8 mouse cellular contexts compared by ENCODE assay signal in genomic region chr7:140953800-140954732, GRCm38 (mm10). TPM values are rescaled to one million over a fixed set of nuclear protein-coding genes. Genes with fewer than 3 reads are reported as not detected.
DNase-seq lines count a peak whose midpoint lies in the region; ATAC-seq and TF ChIP-seq lines count a peak whose summit lies in the region.

No protein-coding gene starts in this region.

- H3K4me3 ChIP-seq in lung, embryonic 14.5 days (ENCODE audit: low read depth, low read length), result peak overlapping the region; percentile 60
- peak overlapping the region; percentile 58 for H3K4me3 ChIP-seq in heart, embryonic 15.5 days
- H3K4me3 ChIP-seq in lung, embryonic 15.5 days, result peak overlapping the region; percentile 62
- H3K4me3 ChIP-seq in stomach, postnatal 0 days (ENCODE audit: low read depth, low read length), result peak overlapping the region; percentile 54
- H3K4me3 ChIP-seq in cerebellum, adult 2 months (replicated peaks; ENCODE audit: insufficient read depth, low read depth, low read length), result no peak overlapping the region

- H3K36me3 ChIP-seq in lung, embryonic 14.5 days (ENCODE audit: insufficient read depth), result peaks cover 13% of the 10 kb centered on the region
- H3K36me3 ChIP-seq in heart, embryonic 15.5 days, result no peaks in the 10 kb centered on the region; the same call in 1 of the 2 replicates
- peaks cover 13% of the 10 kb centered on the region for H3K36me3 ChIP-seq in lung, embryonic 15.5 days
- H3K36me3 ChIP-seq in stomach, postnatal 0 days (ENCODE audit: control insufficient read depth, insufficient read depth, low read length), result peaks cover 11% of the 10 kb centered on the region

- DNase-seq in lung, embryonic 14.5 days, result no peak
- DNase-seq in lung, postnatal 14 days, result no peak
- DNase-seq in stomach, postnatal 0 days (ENCODE audit: low spot score), result no peak
- DNase-seq in gastrocnemius, adult 8-10 months (ENCODE audit: low spot score in 2 of 2), result no peak
- no peak for DNase-seq in frontal cortex, postnatal 14 days (ENCODE audit: low spot score in 2 of 2)
- no peak for DNase-seq in cerebellum, adult 2 months

- no peaks in the 10 kb centered on the region for H3K9me3 ChIP-seq in lung, embryonic 14.5 days (ENCODE audit: low read depth, low read length)
- H3K9me3 ChIP-seq in heart, embryonic 15.5 days (replicated peaks), result no peaks in the 10 kb centered on the region
- no peaks in the 10 kb centered on the region for H3K9me3 ChIP-seq in lung, embryonic 15.5 days
- no peaks in the 10 kb centered on the region for H3K9me3 ChIP-seq in stomach, postnatal 0 days (ENCODE audit: control insufficient read depth, low read length)

- no peaks in the 10 kb centered on the region for H3K27me3 ChIP-seq in lung, embryonic 14.5 days (ENCODE audit: insufficient read depth, low read length)
- H3K27me3 ChIP-seq in heart, embryonic 15.5 days, result peaks cover 7% of the 10 kb centered on the region
- H3K27me3 ChIP-seq in lung, embryonic 15.5 days, result no peaks in the 10 kb centered on the region
- no peaks in the 10 kb centered on the region for H3K27me3 ChIP-seq in stomach, postnatal 0 days (ENCODE audit: control insufficient read depth, insufficient read depth, low read length)
- no peaks in the 10 kb centered on the region for H3K27me3 ChIP-seq in cerebellum, adult 2 months (ENCODE audit: control insufficient read depth, insufficient read depth, low read length)

- TF ChIP-seq CTCF in lung, embryonic 14.5 days (IDR thresholded peaks at IDR 0.05; ENCODE audit: low read depth), result no peak
- TF ChIP-seq CTCF in stomach, postnatal 0 days (IDR thresholded peaks at IDR 0.05; ENCODE audit: low read depth), result no peak
- no peak for TF ChIP-seq CTCF in cerebellum, adult 2 months (IDR thresholded peaks at IDR 0.05; ENCODE audit: borderline replicate concordance, insufficient read depth, low read depth, low read length)

- TF ChIP-seq POLR2A in cerebellum, adult 2 months (IDR thresholded peaks at IDR 0.05; ENCODE audit: borderline replicate concordance, insufficient read depth, low read length), result no peak

- peak overlapping the region; percentile 90 for H3K4me2 ChIP-seq in lung, embryonic 14.5 days
- H3K4me2 ChIP-seq in heart, embryonic 15.5 days, result peak overlapping the region; percentile 66
- peak overlapping the region; percentile 81 for H3K4me2 ChIP-seq in lung, embryonic 15.5 days
- peak overlapping the region; percentile 61 for H3K4me2 ChIP-seq in stomach, postnatal 0 days (replicated peaks; ENCODE audit: low read depth)

- H3K27ac ChIP-seq in lung, embryonic 14.5 days (ENCODE audit: low read depth), result peak overlapping the region; percentile 44; the same call in 1 of the 2 replicates
- H3K27ac ChIP-seq in heart, embryonic 15.5 days, result peak overlapping the region; percentile 90; the same call in 1 of the 2 replicates
- H3K27ac ChIP-seq in lung, embryonic 15.5 days, result peak overlapping the region; percentile 37; the same call in 1 of the 2 replicates
- H3K27ac ChIP-seq in stomach, postnatal 0 days (replicated peaks), result peak overlapping the region; percentile 49
- no peak overlapping the region for H3K27ac ChIP-seq in cerebellum, adult 2 months (ENCODE audit: insufficient read depth, low read length)

- WGBS in lung, embryonic 14.5 days, result 40% methylated on average over 15 of the region's 15 CpGs
- 51% methylated on average over 15 of the region's 15 CpGs for WGBS in heart, embryonic 15.5 days
- 38% methylated on average over 15 of the region's 15 CpGs for WGBS in lung, embryonic 15.5 days
- 31% methylated on average over 15 of the region's 15 CpGs for WGBS in stomach, postnatal 0 days
- 65% methylated on average over 15 of the region's 15 CpGs for WGBS in cerebellum, adult 2 months

- no peak for ATAC-seq in lung, embryonic 14.5 days (ENCODE audit: insufficient read depth)
- no peak for ATAC-seq in heart, embryonic 15.5 days (replicated peaks; ENCODE audit: insufficient number of reproducible peaks, insufficient read depth, low FRiP score, low read depth)
- no peak for ATAC-seq in lung, embryonic 15.5 days (ENCODE audit: borderline replicate concordance, extremely low read depth, low FRiP score, low TSS enrichment)
- no peak for ATAC-seq in stomach, postnatal 0 days (ENCODE audit: low FRiP score, low TSS enrichment)

- peak overlapping the region; percentile 67 for H3K9ac ChIP-seq in lung, embryonic 14.5 days
- peak overlapping the region; percentile 57 for H3K9ac ChIP-seq in heart, embryonic 15.5 days
- H3K9ac ChIP-seq in lung, embryonic 15.5 days, result peak overlapping the region; percentile 72
- H3K9ac ChIP-seq in stomach, postnatal 0 days (ENCODE audit: low read length), result peak overlapping the region; percentile 63

- no peak for TF ChIP-seq EP300 in stomach, postnatal 0 days (optimal IDR thresholded peaks at IDR 0.05)

- H3K4me1 ChIP-seq in lung, embryonic 14.5 days (ENCODE audit: insufficient read depth), result peaks cover 20% of the 10 kb centered on the region
- H3K4me1 ChIP-seq in heart, embryonic 15.5 days (replicated peaks), result peaks cover 59% of the 10 kb centered on the region
- peaks cover 53% of the 10 kb centered on the region for H3K4me1 ChIP-seq in lung, embryonic 15.5 days
- peaks cover 4% of the 10 kb centered on the region; the same call in 1 of the 2 replicates for H3K4me1 ChIP-seq in stomach, postnatal 0 days (replicated peaks; ENCODE audit: control insufficient read depth, insufficient read depth)
- no peaks in the 10 kb centered on the region for H3K4me1 ChIP-seq in cerebellum, adult 2 months (ENCODE audit: control insufficient read depth, insufficient read depth, low read length)

RNA-seq across cellular contexts. Expression of gene Gm45717, which starts 1.7 kb away (rescaled TPM):
- not detected in 2 replicates for polyA plus RNA-seq in lung, embryonic 14.5 days (2014; fragmentation: Nextera tagmentation; extraction: Ambion mirVana)
- polyA plus RNA-seq in heart, embryonic 15.5 days (2015; fragmentation: Nextera tagmentation; extraction: Ambion mirVana), result not detected in 2 replicates
- not detected in 2 replicates for polyA plus RNA-seq in lung, embryonic 15.5 days (2015; fragmentation: Nextera tagmentation; extraction: Ambion mirVana)
- polyA plus RNA-seq in stomach, postnatal 0 days (2015; fragmentation: Nextera tagmentation; extraction: Ambion mirVana), result 0.32 and 0.71 TPM in 2 replicates
- total RNA-seq in gastrocnemius, adult 8-10 months (2022), result not detected
- polyA plus RNA-seq in cerebellum, adult 2 months (2012; rRNA removed), result not detected in 2 replicates

RNA-seq across cellular contexts. Expression of gene Ifitm2, which starts 1.7 kb away (rescaled TPM):
- 1,035 and 1,087 TPM in 2 replicates for polyA plus RNA-seq in lung, embryonic 14.5 days (2014; fragmentation: Nextera tagmentation; extraction: Ambion mirVana)
- 459 and 624 TPM in 2 replicates for polyA plus RNA-seq in heart, embryonic 15.5 days (2015; fragmentation: Nextera tagmentation; extraction: Ambion mirVana)
- polyA plus RNA-seq in lung, embryonic 15.5 days (2015; fragmentation: Nextera tagmentation; extraction: Ambion mirVana), result 925 and 963 TPM in 2 replicates
- 932 and 1,048 TPM in 2 replicates for polyA plus RNA-seq in stomach, postnatal 0 days (2015; fragmentation: Nextera tagmentation; extraction: Ambion mirVana)
- total RNA-seq in gastrocnemius, adult 8-10 months (2022), result 10 to 100 TPM; 25.1 to 51.9 (median 30.1) TPM
- polyA plus RNA-seq in cerebellum, adult 2 months (2012; rRNA removed), result 31.7 and 35.3 TPM in 2 replicates

RNA-seq across cellular contexts. Expression of gene Ifitm5, which starts 4.0 kb away (rescaled TPM):
- 1.0 and 1.3 TPM in 2 replicates for polyA plus RNA-seq in lung, embryonic 14.5 days (2014; fragmentation: Nextera tagmentation; extraction: Ambion mirVana)
- polyA plus RNA-seq in heart, embryonic 15.5 days (2015; fragmentation: Nextera tagmentation; extraction: Ambion mirVana), result 1.6 and 2.5 TPM in 2 replicates
- polyA plus RNA-seq in lung, embryonic 15.5 days (2015; fragmentation: Nextera tagmentation; extraction: Ambion mirVana), result 2.8 and 4.0 TPM in 2 replicates
- 0.58 and 0.82 TPM in 2 replicates for polyA plus RNA-seq in stomach, postnatal 0 days (2015; fragmentation: Nextera tagmentation; extraction: Ambion mirVana)
- total RNA-seq in gastrocnemius, adult 8-10 months (2022), result under 1 TPM in 2 of 4 experiments, not detected in 2; 0.34 to 0.53 TPM
- polyA plus RNA-seq in cerebellum, adult 2 months (2012; rRNA removed), result 0.16 TPM in 1 of 2 replicates, not detected in the other

RNA-seq across cellular contexts. Expression of gene Pgghg, which starts 12.9 kb away (rescaled TPM):
- polyA plus RNA-seq in lung, embryonic 14.5 days (2014; fragmentation: Nextera tagmentation; extraction: Ambion mirVana), result 20.7 and 22.6 TPM in 2 replicates
- 9.3 and 15.5 TPM in 2 replicates for polyA plus RNA-seq in heart, embryonic 15.5 days (2015; fragmentation: Nextera tagmentation; extraction: Ambion mirVana)
- polyA plus RNA-seq in lung, embryonic 15.5 days (2015; fragmentation: Nextera tagmentation; extraction: Ambion mirVana), result 18.7 and 21.0 TPM in 2 replicates
- 10.1 and 12.3 TPM in 2 replicates for polyA plus RNA-seq in stomach, postnatal 0 days (2015; fragmentation: Nextera tagmentation; extraction: Ambion mirVana)
- 1 to 10 TPM; 1.4 to 2.8 (median 2.2) TPM for total RNA-seq in gastrocnemius, adult 8-10 months (2022)
- polyA plus RNA-seq in cerebellum, adult 2 months (2012; rRNA removed), result 5.6 and 6.6 TPM in 2 replicates

RNA-seq across cellular contexts. Expression of gene Ifitm1, which starts 13.0 kb away (rescaled TPM):
- polyA plus RNA-seq in lung, embryonic 14.5 days (2014; fragmentation: Nextera tagmentation; extraction: Ambion mirVana), result 35.4 and 42.5 TPM in 2 replicates
- 11.7 and 49.8 TPM in 2 replicates for polyA plus RNA-seq in heart, embryonic 15.5 days (2015; fragmentation: Nextera tagmentation; extraction: Ambion mirVana)
- 47.1 and 54.5 TPM in 2 replicates for polyA plus RNA-seq in lung, embryonic 15.5 days (2015; fragmentation: Nextera tagmentation; extraction: Ambion mirVana)
- polyA plus RNA-seq in stomach, postnatal 0 days (2015; fragmentation: Nextera tagmentation; extraction: Ambion mirVana), result 162 and 173 TPM in 2 replicates
- total RNA-seq in gastrocnemius, adult 8-10 months (2022), result under 1 TPM; 0.34 to 0.99 (median 0.77) TPM
- polyA plus RNA-seq in cerebellum, adult 2 months (2012; rRNA removed), result 19.9 and 20.0 TPM in 2 replicates

Comparison
In these comparisons a context has a peak if more than half of its experiments do, and no peak if none do; other contexts are left out.
1. RNA of gene Ifitm2, which starts 1.7 kb away (polyA plus RNA-seq): 1,035 to 1,087 TPM in lung, embryonic 14.5 days, 932 to 1,048 TPM in stomach, postnatal 0 days, 925 to 963 TPM in lung, embryonic 15.5 days and 459 to 624 TPM in heart, embryonic 15.5 days; 31.7 to 35.3 TPM in cerebellum, adult 2 months; every median in the first group is over 10 times any median in the second.
2. Peak in every context shown above with its lines, with median percentiles within 50 percentile points of each other: H3K4me2 ChIP-seq and H3K9ac ChIP-seq.